Mouse (Mus musculus) liver, postnatal 0 days (tissue): ENCODE measurements around the gene Tle4.

Experiments
- CTCF ChIP-seq: sonication (generic); IDR thresholded peaks from 2 replicates; pipeline ENCODE4 v1.5.1; 2016; ENCODE audit warnings: antibody characterized with exemption, low read depth
- EP300 ChIP-seq: IDR thresholded peaks from 2 replicates; pipeline ENCODE4 v1.6.1; 2016; ENCODE audit warnings: antibody characterized with exemption, low read depth, mild to moderate bottlenecking

DNA sequence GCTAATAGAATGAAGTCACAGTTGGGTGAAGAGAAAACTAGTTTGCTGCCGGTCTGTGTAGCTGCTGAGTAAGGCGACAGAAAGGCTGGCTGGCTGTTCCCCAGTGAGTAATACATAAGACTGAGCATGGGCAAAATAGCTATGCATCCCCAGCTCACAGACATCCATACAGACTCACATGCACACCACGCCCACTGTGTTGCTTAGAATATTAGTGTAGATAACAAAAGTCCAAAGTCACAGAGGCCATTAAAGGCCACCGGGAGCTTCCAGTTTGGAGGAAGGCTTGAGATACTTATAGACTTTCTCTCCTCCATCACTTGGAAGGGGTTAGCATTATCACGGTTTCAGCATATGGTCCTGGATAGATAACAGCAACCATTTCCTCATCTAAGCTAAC is 178.0 kb downstream of the Tle4 start:
- TF ChIP-seq EP300 (no peak), CTCF (no peak)
